Mouse (Mus musculus): Measurements from ENCODE around the gene Pfn1.
A peak's percentile ranks its signal among the peaks of the same experiment; 100 is the strongest.

Pfn1 gene

DNA sequence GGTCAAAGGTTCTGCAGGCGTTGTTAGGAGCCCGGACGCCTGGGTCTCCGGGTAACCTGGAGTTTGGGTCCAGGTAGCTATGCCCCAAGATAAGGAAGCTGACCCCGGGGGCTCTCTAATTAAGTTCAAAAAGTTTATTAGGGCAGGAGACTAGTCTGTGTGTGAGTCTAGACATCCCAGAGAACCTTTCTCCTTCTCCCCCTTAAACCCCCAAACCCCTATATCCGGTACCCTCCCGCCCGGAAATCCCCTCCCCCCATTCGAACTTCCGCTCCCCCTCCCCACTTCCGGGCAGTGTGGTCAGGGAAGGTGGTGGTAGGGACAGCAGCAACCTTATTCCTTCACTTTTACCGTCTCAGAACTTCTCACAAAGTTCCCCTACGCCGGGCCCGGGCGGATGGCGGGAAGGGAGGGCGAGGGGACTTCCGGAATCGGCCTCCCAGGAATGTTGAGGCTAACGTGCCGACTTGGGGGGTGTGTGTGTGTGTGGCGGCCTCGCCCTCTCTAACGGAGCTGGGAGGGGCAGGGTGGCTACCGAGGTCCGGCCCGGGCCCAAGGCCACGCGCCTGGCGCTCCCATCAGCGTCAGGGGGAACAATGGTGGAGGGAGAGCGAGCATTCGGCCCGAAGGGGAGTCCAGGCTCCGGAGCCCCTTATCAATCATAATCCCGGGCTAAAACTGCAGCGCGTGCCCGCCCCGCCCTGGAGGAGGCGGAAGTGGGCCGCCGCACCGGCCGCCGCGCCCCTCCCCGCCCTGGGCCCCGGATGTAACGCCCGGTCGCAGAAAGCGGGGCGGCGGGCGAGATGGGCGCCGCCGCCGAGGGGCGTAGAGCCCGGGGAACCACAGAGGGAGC, 873 bp downstream of the Pfn1 start:
- peak; percentile 60 to 71 for DNase-seq

DNA sequence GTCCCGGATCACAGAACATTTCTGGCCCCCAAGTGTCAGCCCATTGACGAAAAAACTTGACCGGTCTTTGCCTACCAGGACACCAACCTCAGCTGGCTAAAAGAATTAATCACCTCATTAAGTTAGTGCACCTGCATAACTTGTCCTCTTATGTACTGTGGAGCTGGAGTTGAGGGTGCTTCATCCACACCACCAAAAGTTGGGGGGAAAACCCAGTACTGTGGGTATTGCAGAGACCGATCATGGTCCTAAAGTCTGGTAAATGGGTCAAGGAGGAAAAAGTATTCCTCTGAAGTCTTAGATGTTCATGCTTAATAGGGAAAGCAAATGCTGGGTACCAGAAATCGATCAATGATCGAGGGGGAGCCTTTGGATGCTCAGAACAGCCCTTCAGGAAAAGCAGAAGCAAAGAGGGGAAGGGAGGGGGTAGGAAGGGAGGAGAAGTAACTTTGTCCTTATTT, 1.5 kb downstream of the Pfn1 start:
- no peak for DNase-seq

DNA sequence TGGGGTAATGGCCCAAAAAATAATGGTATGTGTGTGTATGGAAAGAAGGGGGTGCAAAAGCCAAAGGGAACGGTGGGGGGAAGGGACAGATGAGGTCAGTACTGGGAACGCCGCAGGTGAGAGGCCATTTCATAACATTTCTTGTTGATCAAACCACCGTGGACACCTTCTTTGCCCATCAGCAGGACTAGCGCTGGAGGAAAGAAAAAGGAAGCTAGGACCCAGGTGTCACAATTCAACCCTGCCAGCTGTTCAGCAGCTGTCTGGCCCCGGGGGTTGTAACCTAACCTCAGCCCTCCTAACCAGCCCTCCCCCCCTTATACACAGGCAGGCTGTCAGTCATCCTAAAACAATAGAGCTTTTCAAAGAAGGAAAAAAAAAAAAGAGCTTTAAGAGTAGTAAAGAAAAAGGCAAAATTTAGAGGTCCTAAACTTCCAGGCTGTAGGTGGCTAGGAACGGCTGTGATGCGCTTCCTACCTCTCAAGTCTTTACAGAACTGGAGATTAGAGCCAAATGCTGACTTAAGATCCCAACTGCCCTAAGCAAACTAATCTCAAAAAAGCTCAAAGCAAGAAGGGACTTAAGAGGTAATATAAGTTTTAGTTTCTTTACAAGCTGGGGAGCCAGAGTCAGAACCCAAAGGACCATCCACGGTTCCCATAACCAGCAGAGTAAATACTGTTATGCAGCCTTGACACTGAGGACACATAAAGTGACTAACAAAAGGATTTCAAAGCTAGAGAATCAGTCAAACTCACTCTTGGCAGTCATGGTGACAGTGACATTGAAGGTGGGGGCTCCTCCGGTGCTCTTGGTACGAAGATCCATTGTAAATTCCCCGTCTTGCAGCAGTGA, 2.2 kb downstream of the Pfn1 start:
- no peak for DNase-seq

DNA sequence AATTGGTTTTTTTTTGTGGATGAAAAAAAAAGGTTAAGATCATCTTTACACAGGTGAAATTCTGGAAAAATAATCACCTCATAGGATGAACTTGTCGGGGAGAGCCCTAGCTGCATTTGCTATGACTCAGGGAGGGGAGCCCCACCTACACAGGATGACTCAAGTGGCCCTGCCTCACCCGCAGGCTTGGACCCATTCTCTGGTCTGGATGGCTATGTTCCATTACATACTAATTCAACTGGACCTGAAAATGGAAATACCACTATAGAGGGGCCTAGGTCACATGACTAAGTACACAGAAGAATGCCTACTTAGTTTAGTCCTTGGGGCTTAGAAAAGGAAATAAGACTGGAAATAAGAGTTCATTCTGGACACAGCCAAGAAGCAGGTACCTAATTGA, 3.1 kb downstream of the Pfn1 start:
- DNase-seq: no peak

DNA sequence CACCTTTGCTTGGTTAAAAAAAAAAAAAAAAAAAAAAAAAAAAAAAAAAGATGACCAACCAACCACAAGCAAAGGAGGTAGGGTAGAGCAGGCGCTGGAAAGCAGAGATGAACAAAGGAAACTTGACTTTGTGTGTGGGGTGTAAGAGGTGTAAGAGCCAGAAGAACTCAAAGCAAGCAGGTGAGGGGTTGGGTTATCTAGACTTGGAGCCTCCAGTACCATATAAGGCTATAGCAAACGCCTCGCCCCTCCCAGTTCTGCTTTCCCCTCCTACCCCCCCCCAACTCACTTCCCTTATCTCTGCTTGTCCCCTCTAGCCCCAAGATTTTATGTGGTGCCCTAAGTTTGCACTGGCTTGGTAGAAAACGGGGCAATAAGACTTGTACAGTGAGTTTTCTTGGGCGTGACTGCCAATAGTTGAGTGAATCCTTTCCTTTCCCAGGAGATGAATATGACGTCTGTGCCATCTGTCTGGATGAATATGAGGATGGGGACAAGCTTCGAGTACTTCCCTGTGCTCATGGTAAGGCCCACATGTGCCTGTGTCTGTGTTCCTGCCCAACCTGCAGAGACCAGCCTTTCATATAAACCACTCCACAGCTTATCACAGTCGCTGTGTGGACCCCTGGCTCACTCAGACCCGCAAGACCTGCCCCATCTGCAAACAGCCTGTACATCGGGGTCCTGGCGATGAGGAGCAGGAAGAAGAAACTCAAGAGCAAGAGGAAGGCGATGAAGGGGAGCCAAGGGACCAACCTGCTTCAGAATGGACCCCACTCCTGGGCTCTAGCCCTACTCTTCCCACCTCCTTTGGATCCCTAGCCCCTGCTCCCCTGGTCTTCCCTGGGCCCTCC, 3.9 kb downstream of the Pfn1 start:
- no peak for DNase-seq

DNA sequence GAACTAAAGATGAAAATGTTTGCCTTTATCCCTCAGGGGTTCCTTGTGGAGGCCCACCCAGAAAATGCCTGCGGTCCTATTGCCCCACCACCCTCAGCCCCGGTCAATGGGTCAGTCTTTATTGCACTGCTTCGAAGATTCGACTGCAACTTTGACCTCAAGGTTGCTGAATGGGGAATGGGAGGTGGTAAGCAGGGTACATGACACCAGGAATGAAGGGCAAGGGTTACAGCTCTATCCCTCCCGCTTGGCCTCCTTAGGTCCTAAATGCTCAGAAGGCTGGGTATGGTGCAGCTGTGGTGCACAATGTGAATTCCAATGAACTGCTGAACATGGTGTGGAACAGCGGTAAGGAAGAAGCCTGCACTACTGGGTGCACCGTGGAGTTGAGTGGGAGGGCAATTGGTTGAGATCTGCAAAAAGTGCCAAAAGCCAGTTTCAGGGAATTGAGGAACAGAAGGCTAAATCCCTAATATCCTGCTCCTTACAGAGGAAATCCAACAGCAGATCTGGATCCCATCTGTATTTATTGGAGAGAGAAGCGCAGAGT, 5.2 kb downstream of the Pfn1 start:
- no peak for DNase-seq

DNA sequence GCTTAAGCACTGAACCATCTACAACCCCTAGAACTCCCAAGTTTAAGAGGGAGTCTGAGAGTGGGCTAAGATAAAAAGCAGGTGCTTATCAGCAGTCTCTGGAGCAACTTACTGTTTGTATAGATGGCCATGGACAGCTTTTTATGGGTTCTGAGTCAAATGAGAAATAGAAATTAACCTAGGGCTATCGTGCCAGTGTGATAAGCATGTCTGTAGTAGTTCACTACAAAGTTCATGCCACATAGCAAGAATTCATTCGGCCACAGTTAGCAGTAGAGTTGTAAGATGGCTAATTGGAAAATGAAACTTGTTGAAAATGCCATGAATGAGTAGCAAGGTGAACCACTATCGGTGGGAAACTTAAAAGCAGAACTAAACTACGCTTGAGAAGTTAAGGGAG, 5.9 kb downstream of the Pfn1 start:
- DNase-seq: no peak

DNA sequence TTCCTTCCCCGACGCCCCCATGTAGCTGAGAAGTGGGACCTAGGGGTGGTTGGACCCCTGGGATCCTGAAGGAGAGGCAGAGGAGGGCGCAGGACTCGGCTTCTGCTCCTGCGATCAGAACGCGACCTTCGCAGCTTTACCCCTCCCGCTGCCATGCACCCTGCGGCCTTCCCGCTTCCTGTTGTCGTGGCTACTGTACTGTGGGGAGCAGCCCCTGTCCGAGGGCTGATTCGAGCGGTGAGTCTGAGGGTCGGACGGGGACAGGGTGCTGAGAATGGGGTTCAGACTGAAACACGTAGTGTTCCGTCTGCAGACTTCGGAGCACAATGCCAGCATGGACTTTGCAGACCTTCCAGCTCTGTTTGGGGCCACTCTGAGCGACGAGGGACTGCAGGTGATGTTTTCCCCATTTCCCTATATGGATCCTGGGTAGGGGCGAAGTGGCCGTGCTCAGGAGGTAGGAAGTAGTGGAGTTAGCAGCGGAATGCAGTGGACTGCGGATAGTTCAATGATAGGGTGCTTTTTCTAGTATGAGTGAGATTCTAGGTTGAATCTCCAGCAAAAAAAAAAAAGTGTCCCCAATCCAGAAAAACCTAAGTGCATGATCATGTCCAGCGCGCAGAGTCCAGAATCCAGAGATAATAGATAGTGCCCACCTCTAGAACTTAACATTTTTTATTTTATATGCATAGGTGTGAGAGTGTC, 6.6 kb downstream of the Pfn1 start:
- peak in 1 of 2 experiments; percentile 28 for DNase-seq

DNA sequence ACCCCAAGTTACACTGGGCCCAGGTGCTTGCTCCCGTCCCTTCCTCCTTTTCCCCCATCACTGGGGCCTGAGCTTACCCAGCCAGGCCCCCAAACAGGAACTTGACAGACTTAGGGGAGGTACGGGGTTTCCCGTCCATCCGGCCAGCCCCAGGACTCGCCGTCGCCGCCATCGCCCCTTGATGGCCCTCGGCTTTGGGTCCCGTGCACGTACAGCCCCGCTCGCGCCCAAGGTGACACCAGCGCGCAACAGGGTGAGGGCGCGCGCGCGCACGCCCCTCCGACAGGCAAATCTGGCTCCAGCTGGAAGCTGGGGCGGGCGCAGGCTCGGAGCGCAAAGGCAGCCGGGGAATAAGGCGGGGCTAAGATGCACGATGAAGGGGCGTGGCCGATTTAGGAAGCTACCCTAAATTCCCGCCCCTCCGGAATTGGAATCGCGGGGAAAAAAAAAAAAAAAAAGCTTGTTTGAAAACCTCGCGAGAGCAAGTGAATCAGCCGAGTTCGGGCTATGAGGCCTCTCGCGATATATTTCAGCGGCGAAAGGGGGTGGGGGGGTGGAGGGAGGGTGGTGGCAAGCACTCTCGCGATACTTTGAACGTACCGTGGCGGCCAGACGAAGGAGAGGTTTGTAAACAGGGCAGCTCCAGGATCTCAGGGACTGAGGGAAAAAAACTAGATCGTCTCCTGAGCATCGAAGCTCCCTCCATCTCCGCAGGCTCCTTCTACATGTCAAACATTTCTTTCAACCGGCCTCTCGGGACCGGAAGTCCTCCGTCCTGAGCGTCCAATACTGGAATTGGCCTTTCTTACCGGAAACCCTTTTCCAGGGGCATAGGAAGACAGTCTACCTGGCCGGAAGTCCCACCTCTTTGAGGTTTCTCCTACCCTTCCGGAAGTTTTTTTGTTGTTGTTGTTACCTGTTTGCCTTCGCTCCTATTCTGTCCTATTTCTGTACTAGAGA, 7.5 kb downstream of the Pfn1 start, which contains the start of the genes Rnf167 and Slc25a11:
Rnf167 (plus strand) TSS at position 545 of the 960 bp plus-strand sequence.
Slc25a11 (minus strand) TSS at position 789 of the 960 bp plus-strand sequence.
- DNase-seq: peak; percentile 96

DNA sequence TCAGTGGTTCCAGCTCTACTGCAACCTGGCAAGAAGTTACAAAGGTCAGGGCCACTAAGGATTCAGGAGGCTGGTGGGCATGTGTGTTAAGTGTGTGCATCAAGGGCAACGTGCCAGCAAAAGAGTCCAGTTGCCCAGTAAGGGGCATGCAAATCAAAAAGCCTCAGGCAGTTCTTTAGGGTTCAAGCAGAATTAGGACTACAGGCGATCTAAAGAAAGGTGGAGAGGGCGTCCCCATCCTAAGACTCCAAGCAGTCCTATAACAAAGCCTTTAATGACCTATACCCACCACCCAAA, 8.2 kb downstream of the Pfn1 start:
- DNase-seq: no peak

DNA sequence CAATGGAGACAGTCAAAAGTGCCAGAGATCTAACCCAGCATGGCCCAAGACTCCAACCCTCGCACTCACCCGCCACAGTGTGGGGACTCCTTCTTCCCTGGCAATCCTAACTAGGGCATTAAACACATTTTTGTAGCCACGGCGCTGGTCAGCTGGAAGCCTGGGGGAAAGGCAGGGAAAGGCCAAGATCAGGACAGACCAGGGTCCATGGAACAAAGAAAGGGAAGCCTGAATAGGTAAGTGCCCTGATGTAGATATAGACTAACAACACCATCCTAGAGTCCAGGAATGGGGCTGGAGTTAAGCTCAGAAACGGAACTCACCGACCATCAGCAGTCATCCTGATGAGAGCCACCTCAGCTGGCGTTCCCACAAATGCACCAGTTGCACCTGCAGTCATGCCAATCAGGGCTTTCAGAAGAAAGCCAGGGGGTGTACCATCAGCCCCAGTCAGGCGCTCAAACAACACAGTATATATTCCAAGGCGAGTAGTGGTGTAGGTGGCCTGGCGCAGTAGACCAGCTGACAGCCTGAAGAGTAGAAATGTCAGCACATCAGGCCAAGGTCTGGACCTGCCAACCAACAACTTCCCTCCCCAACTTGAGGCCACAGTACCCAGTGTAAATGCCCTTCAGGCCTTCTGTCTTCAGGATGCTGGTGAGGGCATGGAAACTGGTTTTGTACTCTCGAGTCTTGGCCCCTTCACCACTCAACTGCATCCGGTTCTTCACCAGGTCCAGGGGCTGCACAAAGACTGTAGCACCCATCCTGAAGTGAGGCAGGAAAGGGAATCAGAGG, 8.8 kb downstream of the Pfn1 start:
- DNase-seq: no peak

DNA sequence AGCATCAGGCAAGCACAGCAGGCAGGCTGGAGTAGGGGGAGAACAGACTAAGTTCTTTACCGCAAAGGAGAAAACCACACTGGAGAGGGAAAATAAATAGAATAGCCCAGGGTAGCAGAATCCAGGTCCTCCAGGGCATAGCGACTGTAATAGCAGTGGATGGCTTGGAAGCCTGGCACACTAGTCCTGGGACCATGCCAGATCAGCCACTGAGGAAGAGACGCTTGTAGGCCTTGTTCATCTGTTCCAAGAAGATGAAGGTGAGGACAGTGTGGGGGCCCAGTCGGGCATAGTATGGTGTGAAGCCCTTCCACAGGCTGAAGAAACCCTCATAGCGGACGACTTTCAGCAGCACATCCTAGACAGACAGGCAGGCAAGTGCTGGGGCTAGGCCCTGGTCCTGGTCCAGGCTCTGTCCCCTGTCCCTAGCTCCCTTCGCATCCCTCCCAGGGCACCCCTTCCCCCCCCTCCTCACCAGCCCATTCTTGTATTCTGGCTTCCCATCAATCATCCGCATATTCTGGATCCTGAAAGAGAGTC, 9.8 kb downstream of the Pfn1 start:
- no peak for DNase-seq

DNA sequence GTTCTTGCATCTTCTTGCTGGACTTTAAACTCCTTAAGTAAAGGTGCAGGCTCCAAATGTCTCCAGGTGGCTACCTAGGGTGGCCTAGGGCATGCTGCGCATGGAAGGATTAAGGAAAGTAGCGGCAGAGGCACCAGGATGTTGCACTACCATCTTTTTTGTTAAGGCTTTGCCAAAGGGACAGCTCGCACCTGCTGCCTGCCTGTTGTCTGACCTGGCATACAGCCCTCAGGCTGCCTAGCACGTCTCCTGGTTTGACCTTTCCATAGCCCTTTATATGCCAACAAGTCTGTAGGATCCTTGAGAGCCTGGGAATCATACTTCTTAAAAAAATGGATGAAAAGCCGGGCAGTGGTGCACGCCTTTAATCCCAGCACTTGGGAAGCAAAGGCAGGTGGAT, 11.4 kb downstream of the Pfn1 start:
- DNase-seq: no peak

DNA sequence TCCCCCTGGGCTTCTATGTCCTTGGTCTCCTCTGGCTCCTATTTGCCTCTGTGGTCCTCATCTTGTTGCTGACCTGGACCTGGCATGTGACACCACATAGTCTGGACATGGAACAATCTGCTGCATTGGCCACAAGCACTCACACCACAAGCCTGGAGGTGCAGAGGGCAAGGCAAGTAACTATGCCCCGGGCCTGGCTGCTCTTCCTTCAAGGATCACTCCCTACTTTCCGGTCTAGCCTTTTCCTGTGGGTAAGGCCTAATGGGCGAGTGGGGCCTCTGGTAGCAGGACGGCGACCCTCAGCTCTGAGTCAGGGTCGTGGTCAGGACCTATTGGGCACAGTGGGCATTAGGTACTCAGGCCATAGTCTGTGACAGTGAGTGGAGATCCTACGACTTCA, 13.2 kb downstream of the Pfn1 start:
- DNase-seq: no peak

DNA sequence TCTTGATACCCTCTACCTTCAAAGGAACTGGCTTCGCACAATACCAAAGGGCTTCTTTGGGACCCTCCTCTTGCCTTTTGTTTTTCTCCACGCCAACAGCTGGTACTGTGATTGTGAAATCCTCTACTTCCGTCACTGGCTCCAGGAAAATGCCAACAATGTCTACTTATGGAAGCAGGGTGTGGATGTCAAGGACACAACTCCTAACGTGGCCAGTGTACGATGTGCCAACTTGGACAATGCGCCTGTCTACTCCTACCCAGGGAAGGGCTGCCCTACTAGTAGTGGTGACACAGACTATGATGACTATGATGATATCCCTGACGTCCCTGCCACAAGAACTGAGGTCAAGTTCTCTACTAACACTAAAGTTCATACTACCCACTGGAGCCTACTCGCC, 14.5 kb downstream of the Pfn1 start:
- no peak for DNase-seq

DNA sequence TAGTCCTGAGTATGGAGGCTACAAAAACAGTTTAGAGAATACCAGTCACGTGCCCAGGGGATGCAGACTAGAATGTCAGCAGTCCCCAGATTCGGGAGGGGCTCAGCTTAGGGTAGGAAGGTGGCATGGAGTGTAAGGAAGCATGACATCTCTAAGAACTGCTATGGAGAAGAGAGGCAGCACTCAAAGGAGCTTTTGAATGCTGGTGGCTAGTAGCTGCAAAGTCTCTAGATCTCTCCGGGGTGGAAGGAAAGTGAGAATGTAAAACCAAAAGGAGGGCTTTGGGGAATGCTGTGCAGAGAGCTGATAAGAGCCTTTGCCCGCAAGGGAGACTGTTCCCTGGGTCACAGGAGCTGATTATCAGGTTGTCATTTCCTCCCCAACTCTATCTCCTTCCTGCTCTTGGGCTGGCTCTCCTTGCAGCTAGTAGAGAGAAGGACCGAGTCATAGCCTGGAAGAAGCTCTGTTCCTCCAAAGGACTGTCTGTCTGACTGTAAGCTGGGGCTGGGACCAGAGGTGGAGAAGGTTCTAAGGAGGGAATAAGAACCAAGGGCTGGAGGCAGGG, 15.6 kb downstream of the Pfn1 start, which contains the start of gene Gp1ba:
Gp1ba (plus strand) TSS at position 409 of the 565 bp plus-strand sequence.
- no peak for DNase-seq

DNA sequence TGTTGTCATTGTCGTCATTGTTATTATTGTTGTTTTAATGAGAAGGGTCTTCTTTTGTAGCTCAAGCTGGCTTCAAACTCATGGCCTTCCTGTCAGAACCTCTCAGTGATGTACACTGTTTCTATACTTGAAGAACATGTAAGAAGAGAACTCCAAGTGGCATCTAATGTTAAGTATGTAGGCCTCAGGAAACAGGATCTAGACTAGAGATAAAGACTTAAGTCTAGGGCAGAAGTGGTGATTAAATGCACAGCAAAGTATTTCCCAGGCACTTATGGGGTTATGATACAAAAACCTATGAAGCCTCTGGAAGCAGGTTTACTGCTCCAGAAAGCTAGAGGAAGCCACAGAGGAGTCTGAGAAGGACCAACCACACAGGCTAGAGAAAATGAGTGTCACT, 16.2 kb downstream of the Pfn1 start:
- no peak for DNase-seq

DNA sequence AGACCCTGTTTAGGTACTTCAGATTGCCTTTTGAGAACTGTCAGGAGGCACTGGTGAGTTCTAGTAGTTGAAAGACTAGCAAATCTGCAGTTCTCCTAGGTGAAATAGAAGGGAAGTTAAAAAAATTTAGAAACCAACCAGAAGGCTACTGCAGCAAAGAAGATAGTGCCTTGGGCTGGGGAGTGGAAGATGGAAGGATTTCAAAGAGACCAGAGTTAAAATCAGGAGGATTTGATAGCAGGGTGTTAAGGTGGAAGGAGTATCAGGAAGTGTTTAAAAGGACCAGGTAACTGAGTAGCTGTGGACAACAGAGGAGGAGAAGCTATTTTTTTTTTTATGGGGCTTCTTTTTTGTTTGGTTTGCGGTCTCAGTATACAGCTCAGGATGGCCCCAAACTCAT, 16.7 kb downstream of the Pfn1 start:
- DNase-seq: no peak

DNA sequence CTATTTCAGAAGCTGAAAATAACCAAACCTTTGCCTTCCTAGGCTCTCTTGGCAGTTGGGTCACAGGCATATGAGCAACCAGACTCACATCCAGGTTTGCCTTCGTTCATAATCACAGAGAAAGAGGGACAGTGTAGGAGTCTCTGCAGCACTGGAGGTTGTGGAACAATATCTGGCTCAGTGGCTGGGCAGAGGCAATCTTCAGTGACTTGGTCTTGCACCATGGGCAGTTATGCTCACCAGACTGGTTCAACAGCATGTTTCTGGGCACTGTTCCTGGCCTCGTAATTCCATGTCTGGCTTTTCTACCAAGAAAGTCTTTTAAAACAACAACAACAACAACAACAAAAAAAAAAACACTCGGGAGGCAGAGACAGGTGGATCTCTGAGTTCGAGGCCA, 18.8 kb downstream of the Pfn1 start:
- DNase-seq: no peak

Data from cerebellum, postnatal 36 days (tissue).